Mouse (Mus musculus): ENCODE measurements around the gene Keap1.
"Not testable (repeated sequence)": the region's sequence is repeated elsewhere in the genome, so short reads cannot be mapped to it uniquely, and the experiment has no call there.

The Keap1 gene

DNA sequence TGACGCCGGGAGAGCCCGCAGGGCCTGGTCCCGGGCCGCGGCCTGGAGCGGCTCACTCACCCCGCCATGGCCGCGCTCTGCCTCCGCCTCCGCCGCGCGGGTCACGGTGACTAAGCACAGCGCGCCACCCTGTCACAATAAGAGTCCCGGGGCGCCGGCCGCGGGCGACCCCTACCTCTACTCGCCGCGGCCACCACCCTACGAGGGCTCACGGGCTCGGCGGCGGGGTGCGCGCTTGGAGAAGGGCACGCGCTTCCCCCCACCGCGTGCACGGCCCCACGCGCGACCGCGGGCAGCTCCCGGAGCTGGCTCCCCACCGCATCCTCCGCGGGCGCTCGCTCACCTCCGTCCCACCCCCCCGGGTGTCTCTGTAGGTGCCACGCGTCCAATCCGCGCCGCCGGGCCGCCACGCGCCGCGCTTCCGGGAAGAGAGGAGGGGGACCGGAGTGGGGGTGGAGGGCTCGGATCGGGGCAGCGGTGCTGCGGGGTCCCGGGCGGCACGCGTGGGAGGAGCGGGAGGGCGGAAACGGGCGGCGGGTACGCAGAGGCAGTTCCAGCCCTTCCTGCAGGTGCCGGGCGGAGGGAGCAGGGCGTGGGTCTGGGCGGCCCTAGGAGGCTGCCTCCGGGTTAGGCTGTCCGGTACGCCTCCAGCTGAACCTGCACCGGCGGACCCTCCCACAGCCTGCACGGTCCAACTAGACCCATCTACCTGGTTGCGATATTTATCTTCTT lies at the start of gene Keap1:
Gene Keap1 (minus strand): TSS at position 629 of the 732 bp plus-strand sequence.
- peak; percentile 88 to 93 for DNase-seq

DNA sequence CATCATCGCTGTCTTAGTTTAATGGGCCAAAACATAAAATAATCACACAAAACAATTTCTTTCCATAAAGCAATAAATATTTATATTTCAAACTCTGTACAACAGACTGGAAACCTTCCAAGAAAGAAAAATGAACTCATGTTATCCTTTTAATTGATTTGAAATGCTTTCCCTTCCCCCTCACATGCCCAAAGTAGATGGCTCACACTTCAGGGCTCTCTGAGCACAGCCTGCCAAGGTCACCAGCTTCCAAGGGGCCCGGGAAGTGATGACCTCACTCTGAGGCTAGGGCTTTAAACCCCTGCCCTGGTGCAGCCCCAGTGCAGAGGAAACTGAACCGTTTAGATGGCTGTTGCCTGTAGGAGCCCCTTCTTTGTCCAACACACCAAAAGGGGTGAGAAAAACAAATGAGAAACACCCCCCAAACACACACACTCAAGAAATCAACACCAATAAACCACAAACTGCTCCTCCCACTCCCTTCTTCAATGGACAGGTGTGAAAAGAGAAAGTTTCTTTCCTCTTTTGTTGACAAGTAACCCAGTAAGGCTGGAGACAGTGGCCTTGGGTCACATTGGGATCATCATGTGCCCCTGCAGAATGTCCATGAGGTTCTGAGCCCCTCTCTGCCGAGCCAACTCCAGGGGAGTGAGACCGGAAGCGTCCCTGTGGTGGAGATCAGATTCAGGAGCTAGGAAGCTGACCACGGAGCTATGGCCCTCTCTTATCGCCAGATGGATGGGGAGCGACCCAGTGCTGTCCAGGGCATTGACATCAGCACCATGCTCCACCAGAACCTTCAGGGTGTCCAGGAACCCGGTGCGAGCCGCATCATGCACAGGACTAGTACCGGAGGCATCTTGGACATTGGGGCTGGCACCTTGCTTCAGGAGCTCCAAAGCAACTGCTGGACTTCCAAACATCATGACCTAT lies 49.5 kb upstream of the Keap1 start:
- DNase-seq = peak in 1 of 2 experiments; percentile 42

DNA sequence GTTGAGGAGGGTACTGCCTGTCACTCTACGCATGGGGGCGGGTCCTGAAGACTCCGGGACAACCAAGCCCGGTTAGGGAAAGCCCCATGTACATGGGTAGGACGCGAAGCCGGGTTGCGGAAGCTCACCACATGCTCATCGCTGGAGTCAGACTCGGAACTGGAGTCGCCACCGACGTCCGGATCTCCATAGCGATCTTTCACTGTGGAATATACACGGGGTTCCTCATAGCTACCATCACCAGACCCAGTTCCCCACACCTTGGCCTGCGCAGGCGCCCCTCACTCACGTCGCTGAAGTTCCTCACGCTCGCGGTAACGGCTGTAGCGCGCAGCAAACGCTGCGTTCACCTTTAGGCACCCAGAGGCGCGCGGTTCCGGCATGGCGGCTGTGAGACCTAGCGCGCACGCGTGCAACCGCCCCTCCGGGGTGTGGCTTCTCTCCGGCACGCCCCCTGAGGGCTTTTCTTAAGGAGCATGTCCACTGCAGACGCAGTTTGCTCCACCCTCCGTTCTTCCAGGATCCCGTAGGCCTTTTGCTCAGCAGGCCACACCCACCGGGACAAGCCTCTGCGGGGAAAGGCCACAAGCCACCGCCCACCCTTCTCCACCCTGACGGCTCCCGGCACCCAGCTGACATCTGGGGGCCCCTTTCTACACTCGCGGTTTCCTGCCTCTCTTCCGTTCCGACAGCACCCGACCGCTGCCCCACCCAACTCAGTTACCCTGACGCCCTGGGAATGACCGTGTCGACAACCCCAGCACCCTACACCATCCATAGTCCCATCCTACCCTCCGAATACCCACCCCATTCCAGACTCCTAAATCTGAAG lies 48.6 kb upstream of the Keap1 start, which contains the start of gene Kri1:
Gene Kri1 (minus strand): TSS at position 399 of the 832 bp plus-strand sequence.
- peak; percentile 98 for DNase-seq

- no peak for DNase-seq
Observed at GRCm38 (mm10) chr9:21286753-21287152, 47.6 kb upstream of the Keap1 start.

DNA sequence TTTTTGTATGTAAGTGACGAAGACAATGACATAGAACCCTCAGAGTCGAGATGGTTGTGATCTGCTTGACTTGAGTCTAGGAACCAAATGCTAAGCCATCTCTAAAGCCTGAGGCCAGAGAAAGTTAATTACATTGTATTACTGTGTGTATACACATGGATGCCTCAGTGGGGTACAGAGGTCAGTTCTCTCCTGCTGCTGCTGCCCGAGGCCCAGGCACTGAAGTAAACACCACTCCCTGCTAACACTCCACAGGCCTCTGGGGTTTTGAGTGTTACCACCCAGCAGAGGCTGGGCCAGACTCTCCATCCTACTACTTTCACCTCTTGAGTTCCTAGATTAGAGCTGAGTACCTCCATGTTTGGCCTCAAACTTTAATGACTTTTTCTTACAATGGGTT lies 44.8 kb upstream of the Keap1 start:
- DNase-seq = peak in 1 of 2 experiments; percentile 24

- DNase-seq = no peak
Observed at GRCm38 (mm10) chr9:21283591-21283990, 44.4 kb upstream of the Keap1 start.

- no peak for DNase-seq
Observed at GRCm38 (mm10) chr9:21277776-21278175, 38.6 kb upstream of the Keap1 start.

DNA sequence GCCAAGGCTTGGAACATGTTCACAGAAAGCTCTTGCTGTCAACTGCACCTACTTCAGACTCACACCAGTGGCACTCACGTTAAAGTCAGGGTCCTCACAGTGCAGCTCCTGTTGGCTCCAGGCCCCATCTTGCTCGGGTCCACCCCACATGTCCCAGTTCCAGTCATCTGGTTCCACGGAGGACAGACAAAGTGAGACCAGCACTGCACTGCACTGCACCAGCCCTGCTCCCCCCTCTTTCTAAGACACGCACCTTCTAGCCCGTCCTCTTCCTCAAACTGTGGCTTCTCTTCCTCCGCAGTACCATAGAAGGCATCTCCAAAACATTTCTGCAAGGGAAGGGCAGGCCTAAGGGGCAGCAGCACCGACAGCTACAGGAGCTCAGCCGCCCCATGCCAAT lies 37.1 kb upstream of the Keap1 start:
- DNase-seq = no peak

DNA sequence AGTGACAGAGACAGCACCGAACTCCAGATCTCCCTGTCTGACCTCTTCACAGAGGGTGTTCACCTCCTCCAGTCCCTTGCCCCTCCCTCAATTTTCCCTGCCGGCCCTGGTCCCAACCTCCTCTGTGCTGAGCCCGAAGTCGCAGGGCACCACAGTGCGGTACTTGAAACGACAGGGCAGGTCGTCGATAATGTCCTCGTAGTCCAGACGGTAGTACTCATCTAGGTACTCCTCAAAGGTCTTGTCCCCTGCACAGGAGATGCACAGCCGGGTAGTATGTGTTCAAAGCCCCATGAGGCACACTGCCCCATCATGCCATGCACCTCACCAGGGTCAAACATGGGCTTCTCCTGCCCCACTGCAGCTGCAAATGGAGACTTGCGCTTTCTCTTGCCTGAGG lies 36.6 kb upstream of the Keap1 start:
- DNase-seq = no peak

- no peak for DNase-seq
Observed at GRCm38 (mm10) chr9:21275013-21275710, 36.0 kb upstream of the Keap1 start.

DNA sequence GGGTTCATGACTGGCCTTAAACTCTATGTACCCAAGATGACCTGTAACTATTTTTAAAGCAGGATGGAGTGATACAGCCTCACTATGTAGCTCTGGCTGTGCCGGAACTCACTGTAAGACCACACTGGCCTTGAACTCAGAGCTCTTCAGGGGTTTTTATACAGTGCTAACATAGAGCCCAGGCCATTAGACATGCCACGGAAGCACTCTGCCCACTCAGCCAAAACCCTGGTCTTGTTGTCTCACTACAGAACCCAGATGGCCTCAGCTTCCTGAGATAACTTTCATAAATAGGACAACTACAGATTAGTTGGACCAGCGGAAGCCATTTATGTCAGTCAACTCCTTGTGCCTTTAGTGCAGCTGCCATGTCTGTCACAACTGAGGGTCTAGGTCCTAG lies 35.2 kb upstream of the Keap1 start:
- DNase-seq = no peak

- no peak for DNase-seq
Observed at GRCm38 (mm10) chr9:21273520-21274228, 34.5 kb upstream of the Keap1 start.

- no peak for DNase-seq
Observed at GRCm38 (mm10) chr9:21273094-21273493, 33.9 kb upstream of the Keap1 start.

- no peak for DNase-seq
Observed at GRCm38 (mm10) chr9:21272391-21272790, 33.2 kb upstream of the Keap1 start.

DNA sequence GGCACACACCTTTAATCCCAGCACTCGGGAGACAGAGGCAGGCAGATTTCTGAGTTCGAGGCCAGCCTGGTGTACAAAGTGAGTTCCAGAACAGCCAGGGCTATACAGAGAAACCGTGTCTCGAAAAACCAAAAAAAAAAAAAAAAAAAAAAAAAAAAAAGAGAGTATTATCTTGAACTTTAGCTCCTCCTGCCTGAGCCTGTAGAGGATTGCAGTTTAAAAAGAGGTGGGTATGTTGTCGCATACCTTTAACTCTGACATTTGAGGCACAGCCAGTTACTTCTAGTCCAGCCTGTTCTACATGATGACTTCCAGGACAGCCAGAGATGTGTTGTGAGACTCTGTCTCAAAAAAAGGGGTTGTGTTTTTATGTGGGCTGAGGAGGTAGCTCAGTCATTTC lies 30.4 kb upstream of the Keap1 start:
- not testable (repeated sequence) for DNase-seq

DNA sequence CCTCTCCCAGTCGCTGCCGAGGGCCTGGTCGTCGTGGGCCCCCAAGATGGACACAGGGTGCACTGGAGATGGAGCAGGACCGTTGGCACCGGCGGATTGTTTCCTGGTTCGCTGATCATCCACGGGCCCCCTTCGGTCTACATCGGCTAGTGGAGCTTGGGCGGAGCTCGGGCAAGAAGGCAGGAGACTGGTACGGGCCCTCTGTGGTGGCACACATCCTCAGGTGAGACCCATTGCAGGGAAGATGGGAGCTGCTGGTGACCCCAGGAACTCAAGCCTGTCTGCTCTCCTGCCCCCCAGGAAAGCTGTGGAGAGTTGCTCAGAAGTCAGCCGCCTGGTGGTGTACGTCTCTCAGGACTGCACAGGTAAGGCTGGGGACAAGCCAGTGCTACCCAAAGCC lies 29.1 kb upstream of the Keap1 start:
- DNase-seq = no peak

GRCm38 (mm10) chr9:21266889-21267288 lies 27.7 kb upstream of the Keap1 start:
- DNase-seq = no peak

DNA sequence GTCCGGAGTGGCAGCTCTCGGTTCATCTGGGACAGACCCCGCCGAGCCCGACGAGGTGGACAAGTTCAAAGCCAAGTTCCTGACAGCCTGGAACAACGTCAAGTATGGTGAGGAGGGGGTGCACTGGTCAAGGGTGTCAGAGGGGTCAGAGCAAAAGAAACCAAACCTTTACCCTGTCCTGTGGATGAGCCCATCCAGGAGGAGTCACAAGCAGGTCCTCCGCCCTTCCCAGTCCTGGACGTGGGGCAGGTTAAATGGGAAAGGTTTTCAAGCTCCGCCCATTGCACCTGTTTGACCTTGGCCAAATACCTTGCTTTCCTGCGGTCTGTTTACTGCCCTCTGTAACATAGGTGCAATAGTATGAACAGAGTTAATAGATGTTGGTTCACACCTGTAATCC lies 26.4 kb upstream of the Keap1 start:
- peak; percentile 50 to 56 for DNase-seq

DNA sequence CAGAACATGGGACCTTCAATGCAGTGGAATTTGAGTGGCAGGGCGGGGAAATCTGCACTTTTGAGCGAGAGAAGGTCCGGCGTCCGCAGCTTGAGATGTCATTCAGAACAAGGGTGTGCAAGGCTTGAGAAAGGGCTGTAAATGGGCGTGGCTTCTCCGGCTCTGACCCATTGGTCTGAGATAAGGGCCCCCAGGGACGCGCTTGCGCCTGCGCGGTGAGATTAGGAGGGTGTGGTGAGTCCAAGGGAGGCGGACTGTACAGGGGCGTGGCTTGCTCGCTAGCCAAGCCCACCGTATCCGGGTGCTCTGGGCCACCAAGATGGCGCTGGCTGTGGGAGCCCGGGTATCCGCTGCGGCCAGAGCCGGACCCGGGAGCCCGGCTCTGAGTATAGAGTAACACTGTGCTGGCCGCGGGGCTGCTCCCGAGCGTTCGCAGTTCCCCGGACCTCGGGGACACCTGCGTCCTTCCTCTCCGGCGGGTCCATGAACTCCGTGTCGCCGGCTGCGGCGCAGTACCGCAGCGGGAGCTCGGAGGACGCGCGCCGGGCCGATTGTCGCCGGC lies 25.9 kb upstream of the Keap1 start, which contains the start of gene Atg4d:
Gene Atg4d (plus strand): TSS at position 294 of the 562 bp plus-strand sequence.
- peak; percentile 98 to 99 for DNase-seq

DNA sequence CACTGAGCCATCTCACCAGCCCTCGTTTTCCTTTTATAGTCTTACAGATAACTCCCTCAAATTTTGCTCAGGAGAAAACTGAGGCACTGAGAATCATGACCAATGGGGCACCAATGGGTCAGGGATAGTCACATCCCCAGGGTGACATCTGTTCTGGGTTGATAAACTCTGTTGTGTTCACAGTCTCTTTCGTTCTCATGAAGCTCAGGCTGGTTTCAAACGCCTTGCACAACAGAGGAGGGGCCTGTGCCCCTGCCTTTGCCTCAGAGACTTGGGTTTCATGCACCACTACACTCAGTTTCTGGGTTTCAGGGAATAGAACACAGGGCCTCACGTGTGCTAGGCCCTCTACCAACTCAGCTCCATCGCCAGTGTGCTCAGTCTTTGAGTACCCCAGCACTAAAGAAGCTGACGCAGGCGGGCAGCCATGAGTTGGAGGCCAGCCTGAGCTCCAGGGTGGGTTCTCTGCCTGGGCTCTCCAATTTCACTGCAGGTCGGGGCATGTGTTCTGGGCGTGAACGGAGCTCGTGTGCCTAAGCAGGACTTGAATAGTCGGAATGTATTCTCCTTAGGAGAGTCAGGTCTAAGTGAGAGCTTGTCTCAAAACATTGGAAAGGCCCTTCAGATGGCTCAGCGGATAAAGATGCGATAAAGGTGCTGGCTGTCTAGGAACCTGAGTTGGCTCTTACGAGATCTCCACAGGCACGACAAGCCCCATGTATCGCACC lies 25.3 kb upstream of the Keap1 start:
- DNase-seq = no peak

Measured in kidney, postnatal 4 days (tissue).